Mouse (Mus musculus) G1E (cell line): ENCODE measurements around the gene Papolb. TPM values are rescaled to one million over a fixed set of nuclear protein-coding genes. Genes with fewer than 3 reads are reported as not detected.

ENCODE experiments used
- ATAC-seq: 2 replicates; pipeline ENCODE4 v1.8.0; 2016; ENCODE audit warnings: mild to moderate bottlenecking; ENCODE audit not compliant: insufficient number of reproducible peaks, poor library complexity, low FRiP score, severe bottlenecking; ENCODE audit errors: extremely low read depth
- DNase-seq: peaks from one replicate; pipeline ENCODE4 v3.0.0; 2012; ENCODE audit warnings: low spot score
- H3K27me3 ChIP-seq: 2 replicates; pipeline ENCODE4 v1.6.1; 2012; ENCODE audit warnings: mild to moderate bottlenecking, low read length, inconsistent platforms; ENCODE audit not compliant: insufficient read depth
- H3K36me3 ChIP-seq: replicated peaks from 2 replicates; pipeline ENCODE3; 2012; ENCODE audit warnings: mild to moderate bottlenecking, inconsistent platforms
- H3K4me1 ChIP-seq: 2 replicates; pipeline ENCODE4 v1.6.1; 2012; ENCODE audit warnings: low read depth, low read length, inconsistent platforms, mixed read lengths; ENCODE audit not compliant: insufficient read depth
- H3K4me3 ChIP-seq: 2 replicates; pipeline ENCODE4 v1.5.1; 2012; ENCODE audit warnings: low read depth, mild to moderate bottlenecking, inconsistent platforms, low read length, moderate library complexity, mixed read lengths
- H3K9me3 ChIP-seq: replicated peaks from 2 replicates; pipeline ENCODE4 v1.6.1; 2012; ENCODE audit warnings: inconsistent platforms
- CTCF ChIP-seq: IDR thresholded peaks from 2 replicates; pipeline ENCODE4 v1.5.1; 2012; ENCODE audit warnings: low read depth, low read length, inconsistent platforms, mixed read lengths
- GATA1 ChIP-seq: IDR thresholded peaks from 2 replicates; pipeline ENCODE4 v1.6.1; 2012; ENCODE audit warnings: borderline replicate concordance, low read length, inconsistent platforms, mixed read lengths
- GATA2 ChIP-seq: IDR thresholded peaks from 2 replicates; pipeline ENCODE4 v1.6.1; 2012; ENCODE audit warnings: low read depth, low read length, inconsistent platforms, borderline replicate concordance
- POLR2AphosphoS5 ChIP-seq: IDR thresholded peaks from 2 replicates; pipeline ENCODE4 v1.6.1; 2012; ENCODE audit warnings: low read depth, low read length, inconsistent platforms; ENCODE audit not compliant: insufficient replicate concordance
- TAL1 ChIP-seq: conservative IDR thresholded peaks from 2 replicates; pipeline ENCODE4 v1.6.1; 2012; ENCODE audit warnings: low read depth, low read length, inconsistent platforms, mixed read lengths
- polyA plus RNA-seq: library from polyadenylated mRNA; stranded (reverse); fragments of >175 nt; gene quantifications from 2 replicates; pipeline ENCODE4 v1.2.3, GENCODE M21; 2012
- total RNA-seq, 2 experiments: library from RNA; stranded (forward) in 1 of 2; stranded (reverse) in 1 of 2; fragments of 200-1000 nt in 1 of 2; fragments of >200 nt in 1 of 2; fragmentation: Nextera tagmentation in 1 of 2; gene quantifications; 2 replicates each; pipeline ENCODE4 v1.2.3; 2014 to 2017

The Papolb gene
- total and polyA plus RNA-seq, 3 experiments = 0.11 TPM; not detected in 2

- H3K4me1 ChIP-seq = no peaks in the 10 kb centered on the region
- H3K36me3 ChIP-seq = no peaks in the 10 kb centered on the region
- H3K9me3 ChIP-seq = no peaks in the 10 kb centered on the region
- TF ChIP-seq GATA1 (no peak), CTCF (no peak), POLR2AphosphoS5 (no peak), TAL1 (no peak), GATA2 (no peak)
- no peak overlapping the region for H3K4me3 ChIP-seq
- peaks cover 45% of the 10 kb centered on the region for H3K27me3 ChIP-seq
- no peak for ATAC-seq
- no peak for DNase-seq
Measured at GRCm38 (mm10) chr5:142509141-142510060, 20.5 kb downstream of the Papolb start.

GRCm38 (mm10) chr5:142505695-142506423 is 24.0 kb downstream of the Papolb start:
- H3K4me3 ChIP-seq = no peak overlapping the region
- TF ChIP-seq CTCF (no peak), GATA2 (no peak), GATA1 (no peak), TAL1 (no peak), POLR2AphosphoS5 (no peak)
- no peaks in the 10 kb centered on the region for H3K36me3 ChIP-seq
- H3K4me1 ChIP-seq = no peaks in the 10 kb centered on the region
- H3K27me3 ChIP-seq = peaks cover 38% of the 10 kb centered on the region
- DNase-seq (no peak), ATAC-seq (no peak)
- no peaks in the 10 kb centered on the region for H3K9me3 ChIP-seq

DNA sequence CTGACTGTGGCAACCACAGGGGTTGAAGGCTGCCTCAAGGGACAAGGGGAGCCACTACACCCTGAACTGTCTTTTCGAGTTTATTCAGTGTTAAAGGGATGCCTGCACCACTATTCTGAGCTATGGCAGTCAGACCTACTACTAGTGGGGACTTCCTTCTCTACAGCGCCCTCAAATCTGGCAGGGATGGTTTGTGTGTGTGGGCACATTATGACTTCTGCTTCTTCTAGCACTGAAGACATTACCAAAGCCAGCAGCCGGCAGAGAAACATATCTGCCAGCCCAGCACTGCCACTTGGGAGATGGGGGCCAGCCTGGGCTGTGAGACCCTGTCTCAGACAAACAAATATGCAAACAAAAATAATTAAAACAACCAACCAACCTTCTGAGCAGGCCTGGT is 25.7 kb downstream of the Papolb start:
- H3K27me3 ChIP-seq = peaks cover 39% of the 10 kb centered on the region
- no peaks in the 10 kb centered on the region for H3K4me1 ChIP-seq
- DNase-seq (no peak), ATAC-seq (no peak)
- no peaks in the 10 kb centered on the region for H3K9me3 ChIP-seq
- no peaks in the 10 kb centered on the region for H3K36me3 ChIP-seq
- TF ChIP-seq CTCF (no peak), POLR2AphosphoS5 (no peak), GATA1 (no peak), TAL1 (no peak), GATA2 (no peak)
- H3K4me3 ChIP-seq = no peak overlapping the region

DNA sequence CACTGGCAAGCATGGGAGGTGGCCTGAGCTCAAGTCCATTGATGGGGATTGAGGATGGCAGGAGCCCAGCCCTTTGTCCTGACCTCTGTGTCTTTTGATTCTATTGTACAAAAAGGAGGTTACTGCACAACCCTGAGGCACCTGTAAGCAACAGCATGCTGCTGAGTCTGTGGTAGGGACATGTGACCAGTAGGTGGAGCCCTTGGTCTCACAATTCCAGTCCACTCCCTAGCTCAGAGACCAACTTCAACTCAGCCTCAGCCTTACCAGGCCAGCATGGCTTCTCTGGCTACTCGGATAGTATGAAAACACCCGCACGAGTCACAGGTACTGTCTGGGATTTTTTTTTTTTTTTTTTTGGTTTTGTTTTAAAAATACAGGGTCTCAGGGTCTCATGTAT is 27.5 kb downstream of the Papolb start:
- Histone ChIP-seq H3K4me3 (no peak overlapping the region), H3K36me3 (no peaks in the 10 kb centered on the region), H3K27me3 (peaks cover 39% of the 10 kb centered on the region), H3K4me1 (no peaks in the 10 kb centered on the region), H3K9me3 (no peaks in the 10 kb centered on the region)
- TF ChIP-seq GATA2 (no peak), CTCF (peak; percentile 38; the same call in 1 of the 2 replicates), TAL1 (no peak), GATA1 (no peak), POLR2AphosphoS5 (no peak)
- DNase-seq (peak; percentile 72), ATAC-seq (peak; percentile 42; the same call in 1 of the 2 replicates)

GRCm38 (mm10) chr5:142500918-142501317 is 29.0 kb downstream of the Papolb start:
- H3K36me3 ChIP-seq = no peaks in the 10 kb centered on the region
- H3K4me1 ChIP-seq = no peaks in the 10 kb centered on the region
- no peaks in the 10 kb centered on the region for H3K9me3 ChIP-seq
- no peak for DNase-seq
- H3K27me3 ChIP-seq = peaks cover 39% of the 10 kb centered on the region
- no peak overlapping the region for H3K4me3 ChIP-seq
- no peak for ATAC-seq
- no peak for TF ChIP-seq GATA1
- TF ChIP-seq TAL1 = no peak
- no peak for TF ChIP-seq GATA2
- no peak for TF ChIP-seq POLR2AphosphoS5
- no peak for TF ChIP-seq CTCF

DNA sequence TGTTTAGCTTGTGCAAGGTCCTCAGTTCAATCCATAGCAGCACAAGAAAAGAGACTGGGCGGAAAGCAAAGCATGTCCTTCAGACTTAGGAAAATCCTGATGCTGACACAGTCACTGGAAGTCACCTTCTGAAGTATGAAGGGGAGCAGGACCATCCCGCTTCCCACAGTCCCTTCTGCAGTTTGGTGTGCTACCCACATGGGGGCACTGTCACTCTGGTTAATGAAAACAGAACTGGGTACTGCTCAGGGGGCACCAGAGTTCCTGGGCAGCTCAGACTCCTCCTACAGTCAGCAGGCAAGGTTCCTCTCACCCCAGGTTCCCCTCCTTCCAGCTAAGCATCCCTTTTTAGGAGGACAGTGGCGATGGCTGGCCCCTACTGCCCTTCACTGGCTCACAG is 30.9 kb downstream of the Papolb start:
- Histone ChIP-seq H3K4me3 (no peak overlapping the region), H3K27me3 (peaks cover 48% of the 10 kb centered on the region), H3K4me1 (no peaks in the 10 kb centered on the region), H3K36me3 (no peaks in the 10 kb centered on the region), H3K9me3 (no peaks in the 10 kb centered on the region)
- TF ChIP-seq TAL1 (no peak), CTCF (peak; percentile 14; the same call in 1 of the 2 replicates), POLR2AphosphoS5 (no peak), GATA2 (no peak), GATA1 (no peak)
- ATAC-seq (no peak), DNase-seq (peak; percentile 17)
